Mouse (Mus musculus): ENCODE data around the gene Parp6.

GRCm38 (mm10) chr9:59695451-59695813 is 78.3 kb downstream of the Parp6 start:
- TF ChIP-seq CTCF (IDR thresholded peaks at IDR 0.05; ENCODE audit: low read depth) (no peak), EP300 (optimal IDR thresholded peaks at IDR 0.05) (no peak)
